ENCODE assay signal across 12 mouse cellular contexts in the genomic region with DNA sequence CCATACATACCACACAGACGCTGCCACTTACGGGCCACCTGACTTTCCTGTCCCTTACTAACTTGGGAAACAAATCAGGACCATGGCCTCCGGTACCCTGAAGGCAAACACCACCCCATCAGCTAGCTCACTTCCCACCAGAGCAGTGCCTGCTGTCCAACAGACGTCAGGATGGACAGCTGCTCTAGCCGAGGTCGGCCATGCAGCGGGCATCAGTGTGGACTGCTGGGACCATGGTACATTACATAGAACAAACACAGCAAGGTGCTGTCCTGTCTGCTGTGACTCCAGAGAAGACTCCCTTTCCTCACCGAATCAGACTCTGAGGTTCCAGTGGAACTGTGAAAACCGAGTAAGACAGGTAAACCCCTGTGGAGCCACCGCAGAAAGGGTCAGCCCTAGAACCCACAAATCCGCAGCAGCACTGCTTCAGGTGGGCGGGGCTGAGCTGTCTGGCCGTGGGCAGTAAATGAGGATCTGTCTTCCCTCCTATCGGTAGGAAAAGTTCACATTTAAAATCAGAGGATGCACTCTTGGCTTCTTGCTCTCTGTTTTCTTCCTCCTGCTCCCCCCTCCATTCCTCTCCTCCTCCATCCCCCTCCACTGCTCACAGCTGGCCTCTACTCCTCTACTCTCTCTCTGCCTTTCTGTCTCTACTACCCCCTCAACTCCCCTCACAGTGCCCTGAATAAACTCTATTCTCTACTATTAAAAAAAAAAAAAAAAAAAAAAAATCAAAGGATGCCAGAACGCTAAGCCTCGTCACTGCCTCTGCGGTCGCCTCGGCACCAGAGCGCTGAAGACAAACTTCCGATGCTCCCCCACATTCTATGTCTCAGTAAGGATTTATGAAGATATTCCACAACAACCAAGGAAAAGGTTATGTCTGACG. TPM values are rescaled to one million over a fixed set of nuclear protein-coding genes. Genes with fewer than 3 reads are reported as not detected.
A peak's percentile ranks its signal among the peaks of the same experiment; 100 is the strongest.
DNase-seq lines count a peak whose midpoint lies in the region; ATAC-seq and TF ChIP-seq lines count a peak whose summit lies in the region.
"Had no signal": no experiment of that assay in that cellular context is flagged by ENCODE, and none has a peak within 500 bp of the region (broad histone marks: within the 10 kb centered on the region; RNA-seq: fewer than 3 reads in every experiment).

No protein-coding gene starts in this region.

- peaks cover 34% of the 10 kb centered on the region for H3K79me2 ChIP-seq in C2C12 (ENCODE audit: control insufficient read depth, insufficient read depth)
- H3K79me2 ChIP-seq in macrophage (ENCODE audit: inconsistent target), result no peaks in the 10 kb centered on the region; the same call in 1 of the 2 replicates

- peak; percentile 57 for DNase-seq in kidney, postnatal 0 days (ENCODE audit: low spot score)
- no peak for DNase-seq in kidney, adult 11 months
- DNase-seq in T-cell, adult 2 months (ENCODE audit: low spot score), result peak; percentile 14
- DNase-seq in ovary, postnatal 10 days (ENCODE audit: low spot score), result no peak
- DNase-seq in gastrocnemius, postnatal 25 days, result no peak
- DNase-seq: cerebellum, adult 11-12 months had no signal

- H3K9me3 ChIP-seq in kidney, postnatal 0 days (replicated peaks; ENCODE audit: low read length), result no peaks in the 10 kb centered on the region
- no peaks in the 10 kb centered on the region for H3K9me3 ChIP-seq in forebrain, embryonic 15.5 days

- H3K79me3 ChIP-seq in C2C12 (ENCODE audit: low read depth), result peaks cover 9% of the 10 kb centered on the region

- ATAC-seq in kidney, postnatal 0 days (replicated peaks; ENCODE audit: low FRiP score, low read depth), result no peak
- no peak for ATAC-seq in forebrain, embryonic 15.5 days (replicated peaks)

- peak overlapping the region; percentile 6; the same call in 1 of the 2 replicates for H3K4me2 ChIP-seq in kidney, postnatal 0 days (ENCODE audit: low read length)
- H3K4me2 ChIP-seq in forebrain, embryonic 15.5 days (replicated peaks), result no peak overlapping the region

- H3K4me3 ChIP-seq in kidney, postnatal 0 days (replicated peaks; ENCODE audit: low read depth, low read length), result no peak overlapping the region
- no peak overlapping the region for H3K4me3 ChIP-seq in C2C12 (ENCODE audit: insufficient read depth, poor library complexity, severe bottlenecking)
- no peak overlapping the region for H3K4me3 ChIP-seq in macrophage (ENCODE audit: inconsistent target)
- H3K4me3 ChIP-seq in forebrain, embryonic 15.5 days, result no peak overlapping the region
- H3K4me3 ChIP-seq: erythroblast, embryonic 14.5 days had no signal

- no peaks in the 10 kb centered on the region for H3K27me3 ChIP-seq in kidney, postnatal 0 days (ENCODE audit: insufficient read depth, low read length)
- no peaks in the 10 kb centered on the region for H3K27me3 ChIP-seq in C2C12 (ENCODE audit: control insufficient read depth, insufficient read depth, insufficient read length)
- no peaks in the 10 kb centered on the region for H3K27me3 ChIP-seq in forebrain, embryonic 15.5 days

- peak overlapping the region; percentile 34 for H3ac ChIP-seq in C2C12 (ENCODE audit: control insufficient read depth, insufficient read length, low read depth)

- peaks cover 68% of the 10 kb centered on the region for H3K36me3 ChIP-seq in kidney, postnatal 0 days (ENCODE audit: insufficient read depth, low read length)
- H3K36me3 ChIP-seq in C2C12 (ENCODE audit: control insufficient read depth, insufficient read depth) (peaks cover 75% of the 10 kb centered on the region), macrophage (ENCODE audit: inconsistent target) (peaks cover 57% of the 10 kb centered on the region)
- H3K36me3 ChIP-seq in forebrain, embryonic 15.5 days, result peaks cover 80% of the 10 kb centered on the region

- no peak for TF ChIP-seq CTCF in kidney, postnatal 0 days (IDR thresholded peaks at IDR 0.05; ENCODE audit: low read depth)
- TF ChIP-seq CTCF in C2C12 (IDR thresholded peaks at IDR 0.05; ENCODE audit: control insufficient read depth, insufficient read depth, insufficient read length), result no peak

- WGBS in kidney, postnatal 0 days, result 54% methylated on average over 22 of the region's 22 CpGs
- 30% methylated on average over 22 of the region's 22 CpGs for WGBS in macrophage (ENCODE audit: missing documents)
- WGBS in forebrain, embryonic 15.5 days, result 86% methylated on average over 22 of the region's 22 CpGs

- peaks cover 6% of the 10 kb centered on the region; the same call in 1 of the 2 replicates for H3K4me1 ChIP-seq in kidney, postnatal 0 days (replicated peaks; ENCODE audit: insufficient read depth, low read length)
- H3K4me1 ChIP-seq in forebrain, embryonic 15.5 days, result no peaks in the 10 kb centered on the region

- no peak overlapping the region for H3K9ac ChIP-seq in kidney, postnatal 0 days (ENCODE audit: low read depth, low read length)
- H3K9ac ChIP-seq in forebrain, embryonic 15.5 days (replicated peaks), result no peak overlapping the region

- H3K27ac ChIP-seq in kidney, postnatal 0 days, result peak overlapping the region; percentile 78
- H3K27ac ChIP-seq in macrophage, result peak overlapping the region; percentile 52
- no peak overlapping the region for H3K27ac ChIP-seq in forebrain, embryonic 15.5 days (replicated peaks)

TF ChIP-seq in C2C12, 6 proteins besides CTCF, POLR2A, EP300 and RAD21:
- TF ChIP-seq FOSL1 (IDR thresholded peaks at IDR 0.05; ENCODE audit: insufficient read depth, low read length, poor library complexity, severe bottlenecking), result no peak
- TF ChIP-seq MYOD1 (IDR thresholded peaks at IDR 0.05; ENCODE audit: control insufficient read depth, insufficient read length, low read depth), result no peak
- TF ChIP-seq CEBPB (IDR thresholded peaks at IDR 0.05; ENCODE audit: low read depth), result no peak
- no peak for TF ChIP-seq USF1 (IDR thresholded peaks at IDR 0.05; ENCODE audit: low read depth)
- no peak for TF ChIP-seq MAX (IDR thresholded peaks at IDR 0.05)
- no peak for TF ChIP-seq MYOG (IDR thresholded peaks at IDR 0.05; ENCODE audit: control insufficient read depth, extremely low read depth, insufficient read length)

RNA-seq across cellular contexts. Expression of gene Evpl, which starts 17.5 kb away (rescaled TPM):
- 3.9 and 4.1 TPM in 2 replicates for polyA plus RNA-seq in kidney, postnatal 0 days (2015; fragmentation: Nextera tagmentation; extraction: Ambion mirVana)
- polyA plus RNA-seq in C2C12 (2012; fragmentation: generic; extraction: Trizol), result 0.13 TPM
- total RNA-seq in macrophage (2018; cell fraction: chromatin; rRNA removed), result under 1 TPM in 8 of 26 experiments, not detected in 18; 0.12 to 0.41 (median 0.21) TPM
- total RNA-seq in macrophage (2018; cell fraction: cytosol; rRNA removed), result under 1 TPM in 3 of 26 experiments, not detected in 23; 0.03 to 0.04 (median 0.04) TPM
- under 1 TPM in 5 of 26 experiments, not detected in 21; 0.06 to 0.19 (median 0.10) TPM for total RNA-seq in macrophage (2018; cell fraction: nucleus; rRNA removed)
- polyA plus RNA-seq in macrophage (2018), result not detected in 3 replicates
- 0.19 and 0.33 TPM in 2 replicates for polyA plus RNA-seq in forebrain, embryonic 15.5 days (2015; fragmentation: Nextera tagmentation; extraction: Ambion mirVana)
- under 1 TPM; 0.05 to 0.13 TPM for total RNA-seq in gastrocnemius, postnatal 25 days (2021)

RNA-seq across cellular contexts. Expression of gene Srp68, which starts 18.7 kb away (rescaled TPM):
- 62.1 and 69.1 TPM in 2 replicates for polyA plus RNA-seq in kidney, postnatal 0 days (2015; fragmentation: Nextera tagmentation; extraction: Ambion mirVana)
- polyA plus RNA-seq in C2C12 (2012; fragmentation: generic; extraction: Trizol), result 81.9 TPM
- total RNA-seq in macrophage (2018; cell fraction: chromatin; rRNA removed), result 10 to 100 TPM; 20.1 to 57.5 (median 33.2) TPM
- 10 to 100 TPM; 39.0 to 59.2 (median 47.4) TPM for total RNA-seq in macrophage (2018; cell fraction: cytosol; rRNA removed)
- 10 to 100 TPM; 20.1 to 37.8 (median 27.5) TPM for total RNA-seq in macrophage (2018; cell fraction: nucleus; rRNA removed)
- polyA plus RNA-seq in macrophage (2018), result 50.2 to 71.9 TPM (median 56.6 TPM) in 3 replicates
- polyA plus RNA-seq in forebrain, embryonic 15.5 days (2015; fragmentation: Nextera tagmentation; extraction: Ambion mirVana), result 68.9 and 71.5 TPM in 2 replicates
- total RNA-seq in gastrocnemius, postnatal 25 days (2021), result 10 to 100 TPM; 65.8 to 75.9 TPM

RNA-seq across cellular contexts. Expression of gene Galr2, which starts 25.4 kb away (rescaled TPM):
- polyA plus RNA-seq in kidney, postnatal 0 days (2015; fragmentation: Nextera tagmentation; extraction: Ambion mirVana), result 0.13 and 0.18 TPM in 2 replicates
- polyA plus RNA-seq in C2C12 (2012; fragmentation: generic; extraction: Trizol) (0.85 TPM), macrophage (2018) (not detected in 3 replicates)
- total RNA-seq in macrophage (2018; cell fraction: chromatin; rRNA removed), result not detected
- not detected for total RNA-seq in macrophage (2018; cell fraction: cytosol; rRNA removed)
- under 1 TPM in 1 of 26 experiments, not detected in 25; 0.30 TPM for total RNA-seq in macrophage (2018; cell fraction: nucleus; rRNA removed)
- 0.29 TPM in 1 of 2 replicates, not detected in the other for polyA plus RNA-seq in forebrain, embryonic 15.5 days (2015; fragmentation: Nextera tagmentation; extraction: Ambion mirVana)
- under 1 TPM in 1 of 2 experiments, not detected in 1; 0.31 TPM for total RNA-seq in gastrocnemius, postnatal 25 days (2021)
- total RNA-seq: heart, adult 8-10 months; hematopoietic stem cell, adult 5-6 weeks had no signal
- polyA plus RNA-seq: erythroblast, embryonic 14.5 days had no signal

RNA-seq across cellular contexts. Expression of gene Exoc7, which starts 51.7 kb away (rescaled TPM):
- polyA plus RNA-seq in kidney, postnatal 0 days (2015; fragmentation: Nextera tagmentation; extraction: Ambion mirVana), result 56.5 and 59.1 TPM in 2 replicates
- polyA plus RNA-seq in C2C12 (2012; fragmentation: generic; extraction: Trizol) (31.5 TPM), macrophage (2018) (22.2 to 30.5 TPM (median 26.9 TPM) in 3 replicates)
- total RNA-seq in macrophage (2018; cell fraction: chromatin; rRNA removed), result 10 to 100 TPM; 12.6 to 70.2 (median 44.8) TPM
- 10 to 100 TPM; 20.7 to 33.3 (median 25.8) TPM for total RNA-seq in macrophage (2018; cell fraction: cytosol; rRNA removed)
- total RNA-seq in macrophage (2018; cell fraction: nucleus; rRNA removed), result 10 to 100 TPM; 12.9 to 50.3 (median 24.9) TPM
- 109 and 114 TPM in 2 replicates for polyA plus RNA-seq in forebrain, embryonic 15.5 days (2015; fragmentation: Nextera tagmentation; extraction: Ambion mirVana)
- 10 to 100 TPM; 66.5 to 69.1 TPM for total RNA-seq in gastrocnemius, postnatal 25 days (2021)

RNA-seq across cellular contexts. Expression of gene Acox1, which starts 56.5 kb away (rescaled TPM):
- 55.5 and 64.0 TPM in 2 replicates for polyA plus RNA-seq in kidney, postnatal 0 days (2015; fragmentation: Nextera tagmentation; extraction: Ambion mirVana)
- polyA plus RNA-seq in C2C12 (2012; fragmentation: generic; extraction: Trizol) (22.4 TPM), macrophage (2018) (52.6 to 66.6 TPM (median 52.9 TPM) in 3 replicates)
- total RNA-seq in macrophage (2018; cell fraction: chromatin; rRNA removed), result 100 to 1,000 TPM in 11 of 26 experiments, 10 to 100 TPM in 15; 32.6 to 173 (median 86.2) TPM
- total RNA-seq in macrophage (2018; cell fraction: cytosol; rRNA removed), result 10 to 100 TPM; 31.0 to 72.0 (median 46.1) TPM
- 100 to 1,000 TPM in 2 of 26 experiments, 10 to 100 TPM in 24; 27.2 to 113 (median 54.2) TPM for total RNA-seq in macrophage (2018; cell fraction: nucleus; rRNA removed)
- polyA plus RNA-seq in forebrain, embryonic 15.5 days (2015; fragmentation: Nextera tagmentation; extraction: Ambion mirVana), result 51.3 and 54.5 TPM in 2 replicates
- 10 to 100 TPM; 56.1 to 73.6 TPM for total RNA-seq in gastrocnemius, postnatal 25 days (2021)

Comparison
In these comparisons a context has a peak if more than half of its experiments do, and no peak if none do; other contexts are left out.
1. DNase-seq: peak in kidney, postnatal 0 days (single experiment) and T-cell, adult 2 months (single experiment); none in kidney, adult 11 months (single experiment), ovary, postnatal 10 days (single experiment) and gastrocnemius, postnatal 25 days (single experiment).